Mouse (Mus musculus) CH12.LX (cell line): Measurements from ENCODE around the gene Hkdc1.

ENCODE experiments used
- CTCF ChIP-seq, 2 experiments: IDR thresholded peaks in 1 of 2; conservative IDR thresholded peaks in 1 of 2; 2 replicates each; pipeline ENCODE4 v1.5.1; 2011 to 2012; ENCODE audit warnings: low read depth in 2 of 2, low read length in 2 of 2, improper control_type of control experiment in 1 of 2, inconsistent platforms in 1 of 2, mild to moderate bottlenecking in 1 of 2, moderate library complexity in 1 of 2
- MYC ChIP-seq: IDR thresholded peaks from 2 replicates; pipeline ENCODE4 v1.6.1; 2011; ENCODE audit warnings: low read depth, mild to moderate bottlenecking, improper control_type of control experiment, low read length

DNA sequence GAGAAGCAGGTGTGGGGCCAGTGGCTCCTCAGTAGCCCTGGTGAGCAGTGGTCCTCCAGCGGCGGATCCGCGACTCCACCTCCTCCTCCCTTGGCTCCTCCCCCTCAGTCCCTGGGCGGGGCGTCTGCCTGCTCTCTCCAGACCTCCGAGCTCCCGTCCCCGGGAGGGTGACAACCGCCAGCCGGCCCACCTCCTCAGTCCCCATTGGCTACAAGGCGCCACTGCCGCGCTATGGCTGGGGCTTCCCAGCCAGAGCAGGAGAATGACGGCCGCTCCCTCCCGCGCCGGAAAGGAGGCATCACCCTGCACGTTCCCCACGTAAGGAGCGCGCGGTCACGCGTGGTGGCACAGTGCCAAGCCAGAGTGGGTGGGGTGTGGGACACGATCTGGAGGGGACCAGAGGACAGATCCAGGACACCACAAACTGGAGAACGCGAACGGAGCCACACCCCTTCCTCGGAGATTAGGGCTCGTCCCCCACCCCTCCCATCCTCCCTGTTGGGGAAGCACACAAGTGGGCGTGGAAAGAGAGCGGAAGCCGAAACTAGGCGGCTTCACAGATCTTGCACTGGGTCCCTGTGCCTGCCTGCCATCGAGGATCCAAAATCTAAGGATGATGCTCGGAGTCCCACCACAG lies 82.1 kb downstream of the Hkdc1 start:
- TF ChIP-seq MYC: peak; percentile 23; the same call in 1 of the 2 replicates
- no peak for TF ChIP-seq CTCF (conservative IDR thresholded peaks at IDR 0.05 in 1 of 2, IDR thresholded peaks at IDR 0.05 in 1 of 2; ENCODE audit: low read depth in 2 of 2, low read length in 2 of 2)
